Mouse (Mus musculus): ENCODE data around the gene Pdzrn4.

Pdzrn4 gene

DNA sequence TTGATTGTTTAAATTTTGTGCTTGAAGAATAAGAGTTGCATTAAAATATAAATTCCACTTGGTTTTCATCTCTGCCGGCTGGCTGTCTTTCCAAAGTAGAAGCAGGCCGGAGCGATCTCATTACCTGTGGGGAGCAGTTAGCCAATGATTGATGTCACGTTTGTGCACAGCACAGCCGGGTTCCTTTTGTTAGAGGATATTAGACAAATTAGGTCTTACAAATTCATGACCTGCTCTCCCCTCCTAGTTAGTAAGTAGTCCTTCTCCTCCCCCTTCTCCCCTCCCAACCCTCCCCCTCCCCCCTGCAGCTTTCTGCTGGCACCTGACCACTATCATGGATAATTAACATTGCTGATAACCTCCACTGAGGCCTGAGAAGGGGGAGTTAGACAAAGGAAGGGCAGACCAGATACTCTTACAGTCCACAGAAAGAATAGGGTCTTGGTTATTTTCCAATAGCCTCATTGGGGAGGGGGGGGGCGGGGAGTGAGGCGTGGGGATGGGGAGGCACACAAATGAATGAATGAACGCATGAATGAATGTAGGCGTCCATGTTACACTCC is 103.7 kb downstream of the Pdzrn4 start:
- DNase-seq (ENCODE audit: low spot score in 2 of 2): no peak

GRCm38 (mm10) chr15:92502797-92503196 is 106.1 kb downstream of the Pdzrn4 start:
- no peak for DNase-seq (ENCODE audit: low spot score in 2 of 2)

- DNase-seq (ENCODE audit: low spot score in 2 of 2): no peak
These were observed 112.7 kb downstream of the Pdzrn4 start for GRCm38 (mm10) chr15:92509372-92509771.

- no peak for DNase-seq (ENCODE audit: low spot score in 2 of 2)
These were observed 119.0 kb downstream of the Pdzrn4 start for GRCm38 (mm10) chr15:92515651-92516050.

GRCm38 (mm10) chr15:92520677-92521225 is 124.1 kb downstream of the Pdzrn4 start:
- DNase-seq (ENCODE audit: low spot score in 2 of 2): peak; percentile 9 to 37

- DNase-seq (ENCODE audit: low spot score in 2 of 2): no peak
These were observed 125.0 kb downstream of the Pdzrn4 start for GRCm38 (mm10) chr15:92521686-92522085.

- no peak for DNase-seq (ENCODE audit: low spot score in 2 of 2)
These were observed 128.2 kb downstream of the Pdzrn4 start for GRCm38 (mm10) chr15:92524917-92525316.

DNA sequence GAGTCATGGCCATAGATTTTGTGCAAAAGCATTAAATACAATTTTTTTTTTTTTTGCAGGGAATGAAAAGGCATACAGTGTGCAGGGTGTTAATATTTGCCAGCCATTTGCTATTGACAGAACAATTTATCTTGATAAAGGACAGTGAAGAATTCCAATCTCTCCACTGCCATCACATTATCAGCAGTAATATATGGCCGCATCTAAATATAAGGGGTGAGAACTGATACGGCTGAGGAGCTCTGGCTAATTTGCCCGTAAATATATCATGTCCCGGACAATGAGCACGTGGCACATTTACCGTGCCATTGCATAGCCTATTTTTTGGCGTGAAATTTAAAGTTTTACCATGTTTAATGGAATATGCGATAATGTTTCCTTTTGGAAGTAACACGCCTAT is 128.7 kb downstream of the Pdzrn4 start:
- DNase-seq (ENCODE audit: low spot score in 2 of 2): no peak

DNA sequence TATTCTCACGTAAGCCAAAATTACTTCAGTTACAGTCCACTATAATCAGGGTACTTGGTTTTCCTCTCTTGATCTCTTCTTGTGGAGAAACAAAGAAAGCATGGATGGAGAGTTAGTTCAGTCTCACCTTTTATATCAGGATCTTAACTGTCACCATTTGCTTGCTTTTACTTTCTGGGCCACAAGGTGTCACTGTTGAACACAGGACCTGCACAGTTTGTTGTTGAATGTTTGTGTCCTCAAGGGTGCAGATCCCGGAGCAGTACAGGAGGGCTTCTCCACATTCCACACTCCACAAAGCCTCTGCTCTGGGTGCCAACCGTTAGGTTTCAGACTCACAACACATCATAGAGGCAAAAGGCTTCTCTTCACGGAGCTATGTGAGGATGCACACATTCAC is 130.1 kb downstream of the Pdzrn4 start:
- DNase-seq (ENCODE audit: low spot score in 2 of 2): peak in 1 of 2 experiments; percentile 14

- no peak for DNase-seq (ENCODE audit: low spot score in 2 of 2)
These were observed 146.6 kb downstream of the Pdzrn4 start for GRCm38 (mm10) chr15:92543252-92543651.

- DNase-seq (ENCODE audit: low spot score in 2 of 2): no peak
These were observed 150.7 kb downstream of the Pdzrn4 start for GRCm38 (mm10) chr15:92547294-92547911.

DNA sequence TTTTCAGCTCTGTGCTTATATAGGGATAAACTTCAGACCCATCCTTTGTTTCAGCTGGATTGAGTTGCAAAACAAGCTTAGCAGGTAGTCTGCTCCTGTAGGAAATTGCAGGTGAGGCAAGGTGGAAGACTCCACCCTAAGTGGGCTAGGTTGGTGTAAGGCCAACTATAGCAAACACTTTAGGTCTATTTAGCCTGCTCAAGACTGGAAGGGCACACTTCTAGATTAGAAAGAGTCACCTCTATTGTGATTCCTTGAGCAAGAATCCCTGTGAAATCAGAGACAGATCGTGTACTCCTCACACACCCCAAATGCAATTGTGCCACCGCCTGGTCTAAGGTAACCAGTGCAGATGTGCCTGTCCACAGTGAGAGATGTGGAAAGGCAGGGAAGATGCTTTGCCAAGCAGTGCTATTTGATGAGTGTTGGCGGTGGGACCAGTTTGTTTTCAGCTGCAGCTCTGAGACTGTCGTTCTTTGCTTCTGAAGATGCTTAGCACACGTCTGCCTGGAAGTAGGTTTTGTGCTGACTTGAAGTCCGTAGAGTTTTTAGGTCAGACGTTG is 158.4 kb downstream of the Pdzrn4 start:
- DNase-seq (ENCODE audit: low spot score in 2 of 2): no peak

DNA sequence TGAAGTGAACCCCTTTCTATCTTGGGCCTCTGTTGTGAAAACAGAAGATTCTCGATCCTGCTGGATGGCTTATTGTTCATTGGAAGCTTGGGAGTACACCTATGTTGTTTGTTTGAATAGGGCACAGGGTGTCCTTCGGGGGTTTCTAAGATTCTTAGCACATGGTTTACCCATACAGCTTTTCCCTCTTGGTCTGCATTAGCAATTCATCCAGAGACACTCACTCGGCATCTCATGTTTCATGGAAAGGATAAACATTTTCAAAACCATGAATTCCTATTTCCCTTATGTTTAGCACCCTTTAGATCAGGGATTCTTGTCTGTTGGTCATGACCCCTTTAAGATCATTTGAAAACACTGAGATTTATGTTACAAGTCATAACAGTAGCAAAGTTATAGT is 159.0 kb downstream of the Pdzrn4 start:
- DNase-seq (ENCODE audit: low spot score in 2 of 2): no peak

DNA sequence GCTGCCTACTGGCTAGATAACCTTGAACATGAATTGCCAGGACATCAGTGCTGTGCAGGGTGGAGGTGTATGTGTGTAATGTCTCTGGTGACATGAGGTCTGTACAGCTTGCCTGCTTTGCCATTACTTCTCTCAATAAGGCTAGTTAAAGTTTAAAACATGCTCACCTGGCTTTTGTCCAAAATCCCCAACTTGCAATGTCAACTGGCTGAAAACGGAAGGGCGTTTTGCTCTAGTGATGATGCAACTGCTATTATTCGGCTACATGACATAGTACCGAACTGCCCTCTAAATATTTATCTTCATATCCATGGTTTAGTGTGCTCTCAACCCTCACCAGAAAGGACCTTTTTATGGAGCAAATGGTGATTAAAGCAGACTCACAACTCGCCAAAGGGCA is 161.9 kb downstream of the Pdzrn4 start:
- DNase-seq (ENCODE audit: low spot score in 2 of 2): no peak

GRCm38 (mm10) chr15:92562149-92562548 is 165.5 kb downstream of the Pdzrn4 start:
- DNase-seq (ENCODE audit: low spot score in 2 of 2): no peak

GRCm38 (mm10) chr15:92563576-92563975 is 166.9 kb downstream of the Pdzrn4 start:
- DNase-seq (ENCODE audit: low spot score in 2 of 2): no peak

DNA sequence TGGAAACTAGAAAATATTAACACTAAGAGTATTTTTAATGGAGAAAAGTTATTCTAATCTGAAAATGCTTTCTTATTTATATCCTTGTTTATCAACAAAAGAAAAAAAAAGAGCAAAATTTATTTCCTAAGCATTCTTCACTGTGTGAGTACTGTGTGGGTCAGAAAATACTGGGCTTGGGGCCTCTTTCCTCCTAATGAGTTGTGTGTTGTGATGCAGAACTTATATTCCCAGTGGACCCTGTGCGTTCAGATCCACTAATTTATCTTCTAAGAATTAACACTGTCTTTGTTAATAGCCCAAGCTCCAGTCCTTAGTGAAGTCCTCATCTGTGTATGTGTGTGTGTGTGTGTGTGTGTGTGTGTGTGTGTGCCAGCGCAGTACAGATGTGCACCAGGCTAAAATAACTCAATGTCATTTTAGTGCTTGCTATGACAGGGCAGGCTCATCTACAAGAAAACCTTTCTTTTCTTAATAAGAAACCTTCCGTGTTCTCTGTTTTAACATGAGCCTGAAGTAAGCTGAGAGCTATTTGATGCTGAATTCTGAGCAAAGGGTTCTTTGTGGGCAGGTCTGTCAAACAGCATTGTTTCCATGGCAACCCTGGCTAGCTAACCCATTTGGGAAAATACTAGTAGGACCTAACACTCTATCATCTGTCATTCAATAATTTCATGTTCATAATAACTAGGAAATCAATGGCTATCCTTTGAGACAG is 174.0 kb downstream of the Pdzrn4 start:
- peak in 1 of 2 experiments; percentile 51 for DNase-seq (ENCODE audit: low spot score in 2 of 2)

GRCm38 (mm10) chr15:92571244-92571539 is 174.5 kb downstream of the Pdzrn4 start:
- DNase-seq (ENCODE audit: low spot score in 2 of 2): no peak

GRCm38 (mm10) chr15:92577476-92577875 is 180.8 kb downstream of the Pdzrn4 start:
- peak in 1 of 2 experiments; percentile 45 for DNase-seq (ENCODE audit: low spot score in 2 of 2)

DNA sequence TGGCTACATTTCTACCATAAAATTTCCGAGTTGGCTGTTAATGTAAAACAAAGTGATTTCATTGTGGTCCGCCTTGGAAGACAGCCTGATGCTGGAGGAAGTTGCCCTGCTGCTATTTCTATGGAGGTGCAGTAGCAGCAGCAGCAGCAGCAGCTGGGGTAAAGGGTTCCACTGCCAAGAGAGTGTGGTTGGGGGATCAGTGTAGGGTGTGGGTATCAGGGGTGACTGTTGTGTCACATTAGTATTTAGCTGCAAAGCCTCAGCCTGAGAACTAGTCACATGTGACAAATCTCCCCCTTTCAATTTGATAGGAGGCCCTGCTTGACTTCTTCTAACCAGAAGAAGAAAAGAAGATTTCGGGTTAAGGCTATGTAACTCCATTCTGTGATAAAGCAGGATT is 183.5 kb downstream of the Pdzrn4 start:
- no peak for DNase-seq (ENCODE audit: low spot score in 2 of 2)

DNA sequence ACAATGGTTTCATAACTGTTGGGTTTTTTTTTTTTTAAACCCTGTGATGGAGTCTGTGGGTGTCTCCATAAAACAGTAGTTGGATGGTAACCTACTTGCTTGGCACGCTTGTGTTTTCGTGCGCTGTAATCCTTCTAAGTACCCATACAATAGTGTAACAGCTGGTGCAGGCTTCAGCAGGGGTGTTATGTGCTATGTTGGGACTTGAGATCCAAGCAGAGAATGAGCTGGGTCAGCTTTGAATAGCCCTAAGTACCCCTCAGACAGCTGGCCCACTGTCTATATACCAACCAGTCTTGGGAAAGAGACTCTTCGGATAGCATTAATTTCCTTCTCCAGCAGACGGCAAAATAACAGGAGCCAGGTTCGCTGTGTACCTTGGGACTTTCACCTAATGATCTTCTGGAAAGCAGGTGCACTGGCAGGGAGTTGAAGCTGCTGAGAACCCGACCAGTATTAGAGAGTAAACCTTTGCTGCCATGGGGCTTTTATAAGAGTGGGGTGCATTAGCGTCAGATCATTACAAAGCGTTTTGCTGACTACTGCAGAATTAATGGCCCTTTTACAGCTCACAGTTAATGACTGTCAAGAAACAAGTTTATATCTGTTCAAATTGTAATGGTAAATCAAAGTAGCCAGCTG is 184.2 kb downstream of the Pdzrn4 start:
- peak in 1 of 2 experiments; percentile 53 for DNase-seq (ENCODE audit: low spot score in 2 of 2)
